Mouse (Mus musculus) MEL (cell line): ENCODE measurements around the gene Tmem196. TPM values are rescaled to one million over a fixed set of nuclear protein-coding genes. Genes with fewer than 3 reads are reported as not detected.
A peak's percentile ranks its signal among the peaks of the same experiment; 100 is the strongest.

Experiments used
- DNase-seq: peaks from one replicate; pipeline ENCODE4 v3.0.0; 2011; ENCODE audit warnings: low read depth, low spot score
- H3K27ac ChIP-seq: 2 replicates; pipeline ENCODE4 v1.5.1; 2012; ENCODE audit warnings: low read depth, mild to moderate bottlenecking, control low read depth, low read length, moderate library complexity; ENCODE audit not compliant: control insufficient read depth
- H3K27me3 ChIP-seq, 2 experiments: fragments of 150-350 bp in 1 of 2; sonication (generic) in 1 of 2; 2 replicates each; pipeline ENCODE4 v1.6.1; 2012; ENCODE audit warnings: low read length in 2 of 2, mild to moderate bottlenecking in 2 of 2, improper control_type of control experiment in 1 of 2, moderate library complexity in 1 of 2; ENCODE audit not compliant: insufficient read depth in 2 of 2, control insufficient read depth in 1 of 2
- H3K36me3 ChIP-seq, 2 experiments: 2 replicates each; pipeline ENCODE4 v1.6.1; 2012 to 2014; ENCODE audit warnings: low read length in 2 of 2, improper control_type of control experiment in 1 of 2, inconsistent platforms in 1 of 2, mild to moderate bottlenecking in 1 of 2; ENCODE audit not compliant: insufficient read depth in 2 of 2, control insufficient read depth in 1 of 2
- H3K4me1 ChIP-seq, 2 experiments: fragments of 150-350 bp in 1 of 2; sonication (generic) in 1 of 2; 2 replicates each; pipeline ENCODE4 v1.6.1; 2012; ENCODE audit warnings: low read length in 2 of 2, improper control_type of control experiment in 1 of 2, mild to moderate bottlenecking in 1 of 2; ENCODE audit not compliant: insufficient read depth in 2 of 2, control insufficient read depth in 1 of 2
- H3K4me3 ChIP-seq, 2 experiments: fragments of 150-350 bp in 1 of 2; sonication (generic) in 1 of 2; 2 replicates each; pipeline ENCODE4 v1.5.1; 2012; ENCODE audit warnings: low read depth in 2 of 2, low read length in 2 of 2, mild to moderate bottlenecking in 2 of 2, moderate library complexity in 2 of 2, control low read depth in 1 of 2, improper control_type of control experiment in 1 of 2; ENCODE audit not compliant: control insufficient read depth in 1 of 2, insufficient read depth in 1 of 2
- H3K79me2 ChIP-seq: 2 replicates; pipeline ENCODE4 v1.6.1; 2012; ENCODE audit warnings: mild to moderate bottlenecking, low read length, moderate library complexity; ENCODE audit not compliant: control insufficient read depth, poor library complexity, insufficient read depth
- H3K9ac ChIP-seq: 2 replicates; pipeline ENCODE4 v1.6.1; 2012; ENCODE audit warnings: low read depth, mild to moderate bottlenecking, control low read depth, low read length, moderate library complexity; ENCODE audit not compliant: control insufficient read depth, poor library complexity, severe bottlenecking
- H3K9me3 ChIP-seq: fragments of 150-350 bp; sonication (generic); replicated peaks from 2 replicates; pipeline ENCODE4 v1.6.1; 2012; ENCODE audit warnings: mild to moderate bottlenecking, low read length, improper control_type of control experiment, moderate library complexity; ENCODE audit not compliant: insufficient read depth
- BHLHE40 ChIP-seq: IDR thresholded peaks from 2 replicates; pipeline ENCODE4 v1.6.1; 2012; ENCODE audit warnings: low read depth, mild to moderate bottlenecking, inconsistent platforms, low read length, improper control_type of control experiment, borderline replicate concordance
- CHD1 ChIP-seq: IDR thresholded peaks from 2 replicates; pipeline ENCODE4 v1.6.1; 2012; ENCODE audit warnings: low read depth, mild to moderate bottlenecking, inconsistent platforms, low read length, improper control_type of control experiment
- CTCF ChIP-seq, 3 experiments: IDR thresholded peaks in 2 of 3; conservative IDR thresholded peaks in 1 of 3; 2 replicates each; pipeline ENCODE4 v1.5.1; 2011 to 2012; ENCODE audit warnings: low read length in 3 of 3, low read depth in 2 of 3, mild to moderate bottlenecking in 2 of 3, improper control_type of control experiment in 1 of 3, inconsistent platforms in 1 of 3, mixed read lengths in 1 of 3, moderate library complexity in 1 of 3; ENCODE audit not compliant: control insufficient read depth in 1 of 3, insufficient read depth in 1 of 3, poor library complexity in 1 of 3, severe bottlenecking in 1 of 3
- ELF1 ChIP-seq: IDR thresholded peaks from 2 replicates; pipeline ENCODE4 v1.6.1; 2014; ENCODE audit warnings: low read depth, mild to moderate bottlenecking, inconsistent platforms, low read length, improper control_type of control experiment, moderate library complexity
- EP300 ChIP-seq, 2 experiments: IDR thresholded peaks; 2 replicates each; pipeline ENCODE4 v1.6.1; 2011; ENCODE audit warnings: improper control_type of control experiment in 2 of 2, low read length in 2 of 2, low read depth in 1 of 2, mild to moderate bottlenecking in 1 of 2
- GATA1 ChIP-seq: IDR thresholded peaks from 2 replicates; pipeline ENCODE4 v1.6.1; 2011; ENCODE audit warnings: low read depth, low read length, improper control_type of control experiment
- MAX ChIP-seq: IDR thresholded peaks from 2 replicates; pipeline ENCODE4 v1.6.1; 2011; ENCODE audit warnings: low read length, improper control_type of control experiment
- MAZ ChIP-seq: IDR thresholded peaks from 2 replicates; pipeline ENCODE4 v1.6.1; 2012; ENCODE audit warnings: low read depth, mild to moderate bottlenecking, inconsistent platforms, low read length, improper control_type of control experiment
- MXI1 ChIP-seq: IDR thresholded peaks from 2 replicates; pipeline ENCODE4 v1.6.1; 2011; ENCODE audit warnings: mild to moderate bottlenecking, low read depth, low read length, improper control_type of control experiment
- MYB ChIP-seq: IDR thresholded peaks from 2 replicates; pipeline ENCODE4 v1.6.1; 2011; ENCODE audit warnings: mild to moderate bottlenecking, low read depth, low read length, improper control_type of control experiment
- MYC ChIP-seq: IDR thresholded peaks from 2 replicates; pipeline ENCODE4 v1.6.1; 2011; ENCODE audit warnings: low read depth, mild to moderate bottlenecking, low read length, improper control_type of control experiment, moderate library complexity
- NELFE ChIP-seq: IDR thresholded peaks from 2 replicates; pipeline ENCODE4 v1.6.1; 2011; ENCODE audit warnings: low read depth, low read length, improper control_type of control experiment
- POLR2A ChIP-seq, 2 experiments: IDR thresholded peaks; 2 replicates each; pipeline ENCODE4 v1.6.1; 2011 to 2012; ENCODE audit warnings: low read length in 2 of 2, mild to moderate bottlenecking in 2 of 2, control low read depth in 1 of 2, improper control_type of control experiment in 1 of 2, low read depth in 1 of 2, moderate library complexity in 1 of 2; ENCODE audit not compliant: control insufficient read depth in 1 of 2, insufficient read depth in 1 of 2, poor library complexity in 1 of 2
- RAD21 ChIP-seq: IDR thresholded peaks from 2 replicates; pipeline ENCODE4 v1.6.1; 2011; ENCODE audit warnings: mild to moderate bottlenecking, low read depth, low read length, improper control_type of control experiment
- RCOR1 ChIP-seq: IDR thresholded peaks from 2 replicates; pipeline ENCODE4 v1.6.1; 2012; ENCODE audit warnings: low read depth, mild to moderate bottlenecking, inconsistent platforms, low read length, improper control_type of control experiment
- SIN3A ChIP-seq: IDR thresholded peaks from 2 replicates; pipeline ENCODE4 v1.6.1; 2012; ENCODE audit warnings: low read length, improper control_type of control experiment, inconsistent platforms
- SMC3 ChIP-seq: IDR thresholded peaks from 2 replicates; pipeline ENCODE4 v1.6.1; 2011; ENCODE audit warnings: low read depth, low read length, improper control_type of control experiment
- TAL1 ChIP-seq: IDR thresholded peaks from 2 replicates; pipeline ENCODE4 v1.6.1; 2012; ENCODE audit warnings: mild to moderate bottlenecking, inconsistent platforms, low read length, moderate library complexity, mixed read lengths
- TCF12 ChIP-seq: IDR thresholded peaks from 2 replicates; pipeline ENCODE4 v1.6.1; 2014; ENCODE audit warnings: low read depth, mild to moderate bottlenecking, inconsistent platforms, low read length, improper control_type of control experiment, moderate library complexity
- USF1 ChIP-seq: IDR thresholded peaks from 2 replicates; pipeline ENCODE4 v1.6.1; 2014; ENCODE audit warnings: low read depth, mild to moderate bottlenecking, inconsistent platforms, low read length, improper control_type of control experiment, moderate library complexity
- ZC3H11A ChIP-seq: IDR thresholded peaks from 2 replicates; pipeline ENCODE4 v1.6.1; 2012; ENCODE audit warnings: low read depth, mild to moderate bottlenecking, inconsistent platforms, low read length, improper control_type of control experiment
- ZMIZ1 ChIP-seq: IDR thresholded peaks from 2 replicates; pipeline ENCODE4 v1.6.1; 2012; ENCODE audit warnings: low read depth, mild to moderate bottlenecking, inconsistent platforms, low read length, improper control_type of control experiment, moderate library complexity
- ZNF384 ChIP-seq: IDR thresholded peaks from 2 replicates; pipeline ENCODE4 v1.6.1; 2012; ENCODE audit warnings: low read depth, mild to moderate bottlenecking, inconsistent platforms, low read length, improper control_type of control experiment
- polyA plus RNA-seq, 2 experiments: library from polyadenylated mRNA; stranded (reverse) in 1 of 2; unstranded in 1 of 2; fragments of >175 nt in 1 of 2; fragments of >200 nt in 1 of 2; gene quantifications; 2 replicates each; pipeline versions ENCODE4 v1.2.1 to v1.2.4; 2012; ENCODE audit warnings: low replicate concordance in 2 of 2, low read depth in 1 of 2; ENCODE audit not compliant: insufficient read length in 2 of 2, insufficient read depth in 1 of 2, missing spikeins in 1 of 2
- total RNA-seq: library from RNA; depleted of rRNA; stranded (reverse); fragments of 300-350 nt; gene quantifications from 2 replicates; pipeline ENCODE4 v1.2.3, GENCODE M21; 2012

The Tmem196 gene
- total and polyA plus RNA-seq, 3 experiments = not detected

GRCm38 (mm10) chr12:119981731-119982130, 36.1 kb downstream of the Tmem196 start:
- H3K9me3 ChIP-seq = no peaks in the 10 kb centered on the region
- no peak overlapping the region for H3K9ac ChIP-seq
- no peaks in the 10 kb centered on the region for H3K4me1 ChIP-seq
- TF ChIP-seq CTCF (IDR thresholded peaks at IDR 0.05 in 2 of 3, conservative IDR thresholded peaks at IDR 0.05 in 1 of 3; ENCODE audit: control insufficient read depth in 1 of 3, insufficient read depth in 1 of 3, low read depth in 2 of 3, low read length in 3 of 3, poor library complexity in 1 of 3, severe bottlenecking in 1 of 3) (peak in 2 of 3 experiments; percentile 11 to 62; a peak in 2 of 6 replicates), EP300 (IDR thresholded peaks at IDR 0.05; ENCODE audit: low read depth in 1 of 2, low read length in 2 of 2) (no peak), ZNF384 (no peak), MYC (no peak), RAD21 (peak; percentile 70), MXI1 (no peak), SMC3 (peak; percentile 59), TAL1 (no peak), ZC3H11A (peak; percentile 54)
- H3K79me2 ChIP-seq = no peaks in the 10 kb centered on the region
- H3K27me3 ChIP-seq = no peaks in the 10 kb centered on the region
- peak; percentile 29 for DNase-seq
- no peak overlapping the region for H3K27ac ChIP-seq
- H3K36me3 ChIP-seq = no peaks in the 10 kb centered on the region
- H3K4me3 ChIP-seq = no peak overlapping the region

- H3K9ac ChIP-seq = no peak overlapping the region
- TF ChIP-seq TCF12 (no peak), MAZ (no peak), POLR2A (IDR thresholded peaks at IDR 0.05; ENCODE audit: control insufficient read depth in 1 of 2, insufficient read depth in 1 of 2, low read depth in 1 of 2, low read length in 2 of 2, poor library complexity in 1 of 2) (no peak), USF1 (no peak), MYB (no peak), RCOR1 (no peak), MAX (no peak), SIN3A (no peak), CHD1 (no peak), MXI1 (no peak), GATA1 (no peak), TAL1 (no peak), ZMIZ1 (no peak), BHLHE40 (no peak), ELF1 (no peak), EP300 (IDR thresholded peaks at IDR 0.05; ENCODE audit: low read depth in 1 of 2, low read length in 2 of 2) (no peak), NELFE (no peak)
- H3K79me2 ChIP-seq = no peaks in the 10 kb centered on the region
- no peaks in the 10 kb centered on the region for H3K4me1 ChIP-seq
- H3K4me3 ChIP-seq = no peak overlapping the region
- no peak for DNase-seq
- no peaks in the 10 kb centered on the region for H3K27me3 ChIP-seq
- no peaks in the 10 kb centered on the region for H3K36me3 ChIP-seq
- H3K9me3 ChIP-seq = no peaks in the 10 kb centered on the region
- H3K27ac ChIP-seq = no peak overlapping the region
Measured at GRCm38 (mm10) chr12:119998267-119998666, 52.6 kb downstream of the Tmem196 start.
